Mouse (Mus musculus) intestine, embryonic 15.5 days (tissue): ENCODE results near the gene Sbf2. TPM values are rescaled to one million over a fixed set of nuclear protein-coding genes. Genes with fewer than 3 reads are reported as not detected.
A peak's percentile ranks its signal among the peaks of the same experiment; 100 is the strongest.
"Not testable (repeated sequence)": the region's sequence is repeated elsewhere in the genome, so short reads cannot be mapped to it uniquely, and the experiment has no call there.

Experiments
- ATAC-seq: fragments of 200-750 bp; cut with Nextera tagmentation; 2 replicates; pipeline ENCODE4 v1.8.0; 2017; ENCODE audit warnings: moderate TSS enrichment, moderate library complexity
- H3K27ac ChIP-seq: fragments of 300-500 bp; sonication (generic); 2 replicates; pipeline ENCODE4 v1.5.1; 2015; ENCODE audit warnings: mild to moderate bottlenecking, inconsistent platforms
- H3K27me3 ChIP-seq: fragments of 300-500 bp; sonication (generic); replicated peaks from 2 replicates; pipeline ENCODE4 v1.6.1; 2015; ENCODE audit warnings: inconsistent platforms
- H3K36me3 ChIP-seq: fragments of 300-500 bp; sonication (generic); 2 replicates; pipeline ENCODE4 v1.6.1; 2015; ENCODE audit warnings: inconsistent platforms
- H3K4me1 ChIP-seq: fragments of 300-500 bp; sonication (generic); replicated peaks from 2 replicates; pipeline ENCODE4 v1.6.1; 2015; ENCODE audit warnings: inconsistent platforms
- H3K4me2 ChIP-seq: fragments of 300-500 bp; sonication (generic); replicated peaks from 2 replicates; pipeline ENCODE4 v1.6.1; 2015; ENCODE audit warnings: mild to moderate bottlenecking, inconsistent platforms
- H3K4me3 ChIP-seq: fragments of 300-500 bp; sonication (generic); replicated peaks from 2 replicates; pipeline ENCODE4 v1.5.1; 2015; ENCODE audit warnings: inconsistent platforms
- H3K9ac ChIP-seq: fragments of 300-500 bp; sonication (generic); 2 replicates; pipeline ENCODE4 v1.6.1; 2015; ENCODE audit warnings: inconsistent platforms
- H3K9me3 ChIP-seq: fragments of 300-500 bp; sonication (generic); 2 replicates; pipeline ENCODE4 v1.6.1; 2016; ENCODE audit warnings: inconsistent platforms
- WGBS: fragments of 180-500 bp; shearing (Covaris S2); methylation state at CpG from one replicate; pipeline ENCODE4 v1.1.7; 2015; 5-methylcytosine and 5-hydroxymethylcytosine counted together
- polyA plus RNA-seq: library from polyadenylated mRNA; unstranded; fragments of >200 nt; fragmentation: Nextera tagmentation; extraction: Ambion mirVana; gene quantifications from 2 replicates; pipeline ENCODE4 v1.2.1, GENCODE M21; 2015

Sbf2 gene
- polyA plus RNA-seq, 1 experiment from 2014 or later = 33.7 TPM

DNA sequence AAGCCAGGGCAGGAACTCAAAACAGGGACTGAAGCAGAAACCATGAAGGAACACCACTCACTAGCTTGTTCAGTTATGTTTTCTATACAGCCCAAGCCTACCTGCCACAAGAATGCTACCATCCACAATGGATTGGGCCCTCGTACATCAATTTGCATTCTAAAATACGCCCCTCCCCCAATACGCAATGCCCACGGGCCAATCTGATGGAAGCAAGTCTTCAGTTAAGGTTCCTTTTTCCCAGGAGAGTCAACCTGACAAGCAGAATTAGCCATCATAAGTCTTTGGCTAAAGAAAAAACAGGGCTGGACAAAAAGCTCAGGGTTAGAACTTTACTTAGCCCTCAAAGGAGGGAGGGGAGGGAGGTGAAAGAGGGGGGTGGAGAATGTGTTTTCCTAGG is 9.2 kb downstream of the Sbf2 start:
- Histone ChIP-seq H3K9me3 (no peaks in the 10 kb centered on the region), H3K4me1 (no peaks in the 10 kb centered on the region), H3K36me3 (no peaks in the 10 kb centered on the region), H3K9ac (no peak overlapping the region), H3K27me3 (no peaks in the 10 kb centered on the region), H3K4me3 (no peak overlapping the region), H3K27ac (no peak overlapping the region), H3K4me2 (no peak overlapping the region)
- ATAC-seq = no peak
- 85% methylated on average over 4 of the region's 4 CpGs for WGBS

- Histone ChIP-seq H3K27me3 (no peaks in the 10 kb centered on the region), H3K4me2 (no peak overlapping the region), H3K27ac (no peak overlapping the region), H3K36me3 (no peaks in the 10 kb centered on the region), H3K9ac (no peak overlapping the region), H3K4me1 (no peaks in the 10 kb centered on the region), H3K4me3 (no peak overlapping the region), H3K9me3 (no peaks in the 10 kb centered on the region)
- 96% methylated on average over 1 of the region's 1 CpGs for WGBS
- no peak for ATAC-seq
Measured at GRCm38 (mm10) chr7:110597141-110597540, 17.6 kb downstream of the Sbf2 start.

DNA sequence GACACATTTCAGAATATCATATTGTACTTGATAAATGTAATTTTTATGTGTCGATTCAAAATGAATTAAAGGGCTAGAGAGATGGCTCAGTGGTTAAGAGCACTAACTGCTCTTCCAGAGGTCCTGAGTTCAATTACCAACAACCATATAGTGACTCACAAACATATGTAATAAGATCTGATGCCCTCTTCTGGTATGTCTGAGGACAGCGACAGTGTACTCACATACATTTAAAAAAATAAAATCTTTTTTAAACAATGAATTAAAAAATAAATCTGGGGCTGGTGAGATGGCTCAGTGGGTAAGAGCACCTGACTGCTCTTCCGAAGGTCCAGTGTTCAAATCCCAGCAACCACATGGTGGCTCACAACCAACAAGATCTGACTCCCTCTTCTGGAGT is 20.7 kb downstream of the Sbf2 start:
- H3K27me3 ChIP-seq, H3K36me3 ChIP-seq, H3K27ac ChIP-seq, H3K9me3 ChIP-seq, H3K4me2 ChIP-seq, H3K4me1 ChIP-seq, H3K4me3 ChIP-seq, ATAC-seq, H3K9ac ChIP-seq: not testable (repeated sequence)
- WGBS = 93% methylated on average over 3 of the region's 3 CpGs

DNA sequence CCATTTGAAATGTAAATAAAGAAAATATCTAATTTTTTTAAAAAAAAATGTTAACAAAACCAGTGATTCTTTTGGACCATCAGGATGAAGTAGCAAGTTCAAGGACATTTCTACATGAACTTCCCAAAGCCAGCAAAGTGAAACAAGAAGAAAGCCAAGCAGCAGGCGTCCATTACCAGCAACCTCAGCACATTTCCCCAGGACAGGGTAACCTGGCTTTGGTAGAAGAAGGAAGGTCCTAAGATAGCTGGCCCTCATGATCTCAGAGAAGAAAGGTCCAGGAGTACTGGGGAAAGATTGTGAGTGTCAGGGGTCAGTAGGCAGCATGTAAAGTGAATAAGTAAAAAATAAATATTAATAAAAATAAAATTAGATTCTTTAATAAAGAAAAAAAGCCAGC is 27.0 kb downstream of the Sbf2 start:
- WGBS = 84% methylated on average over 1 of the region's 1 CpGs
- Histone ChIP-seq H3K9ac (no peak overlapping the region), H3K27ac (no peak overlapping the region), H3K4me1 (no peaks in the 10 kb centered on the region), H3K4me3 (no peak overlapping the region), H3K9me3 (no peaks in the 10 kb centered on the region), H3K27me3 (no peaks in the 10 kb centered on the region), H3K4me2 (no peak overlapping the region), H3K36me3 (no peaks in the 10 kb centered on the region)
- no peak for ATAC-seq

- WGBS = 54% methylated on average over 2 of the region's 2 CpGs
- no peak overlapping the region for H3K4me3 ChIP-seq
- H3K36me3 ChIP-seq = no peaks in the 10 kb centered on the region
- no peak for ATAC-seq
- no peak overlapping the region for H3K4me2 ChIP-seq
- no peak overlapping the region for H3K9ac ChIP-seq
- H3K9me3 ChIP-seq = no peaks in the 10 kb centered on the region
- H3K4me1 ChIP-seq = no peaks in the 10 kb centered on the region
- H3K27ac ChIP-seq = no peak overlapping the region
- no peaks in the 10 kb centered on the region for H3K27me3 ChIP-seq
Measured at GRCm38 (mm10) chr7:110585250-110585649, 29.5 kb downstream of the Sbf2 start.

GRCm38 (mm10) chr7:110584159-110584558 is 30.6 kb downstream of the Sbf2 start:
- WGBS = 75% methylated on average over 2 of the region's 2 CpGs
- ATAC-seq = peak; percentile 6; the same call in 1 of the 2 replicates
- Histone ChIP-seq H3K4me3 (no peak overlapping the region), H3K9me3 (no peaks in the 10 kb centered on the region), H3K27me3 (no peaks in the 10 kb centered on the region), H3K9ac (no peak overlapping the region), H3K27ac (no peak overlapping the region), H3K36me3 (no peaks in the 10 kb centered on the region), H3K4me1 (no peaks in the 10 kb centered on the region), H3K4me2 (no peak overlapping the region)

- no peaks in the 10 kb centered on the region for H3K27me3 ChIP-seq
- 0 out of 2 replicates have a peak, but pooled peaks have one; percentile 25 for ATAC-seq
- H3K4me3 ChIP-seq = no peak overlapping the region
- H3K4me1 ChIP-seq = no peaks in the 10 kb centered on the region
- H3K9me3 ChIP-seq = no peaks in the 10 kb centered on the region
- no peak overlapping the region for H3K27ac ChIP-seq
- no peak overlapping the region for H3K9ac ChIP-seq
- 95% methylated on average over 3 of the region's 3 CpGs for WGBS
- no peak overlapping the region for H3K4me2 ChIP-seq
- no peaks in the 10 kb centered on the region for H3K36me3 ChIP-seq
Measured at GRCm38 (mm10) chr7:110583705-110584104, 31.0 kb downstream of the Sbf2 start.

DNA sequence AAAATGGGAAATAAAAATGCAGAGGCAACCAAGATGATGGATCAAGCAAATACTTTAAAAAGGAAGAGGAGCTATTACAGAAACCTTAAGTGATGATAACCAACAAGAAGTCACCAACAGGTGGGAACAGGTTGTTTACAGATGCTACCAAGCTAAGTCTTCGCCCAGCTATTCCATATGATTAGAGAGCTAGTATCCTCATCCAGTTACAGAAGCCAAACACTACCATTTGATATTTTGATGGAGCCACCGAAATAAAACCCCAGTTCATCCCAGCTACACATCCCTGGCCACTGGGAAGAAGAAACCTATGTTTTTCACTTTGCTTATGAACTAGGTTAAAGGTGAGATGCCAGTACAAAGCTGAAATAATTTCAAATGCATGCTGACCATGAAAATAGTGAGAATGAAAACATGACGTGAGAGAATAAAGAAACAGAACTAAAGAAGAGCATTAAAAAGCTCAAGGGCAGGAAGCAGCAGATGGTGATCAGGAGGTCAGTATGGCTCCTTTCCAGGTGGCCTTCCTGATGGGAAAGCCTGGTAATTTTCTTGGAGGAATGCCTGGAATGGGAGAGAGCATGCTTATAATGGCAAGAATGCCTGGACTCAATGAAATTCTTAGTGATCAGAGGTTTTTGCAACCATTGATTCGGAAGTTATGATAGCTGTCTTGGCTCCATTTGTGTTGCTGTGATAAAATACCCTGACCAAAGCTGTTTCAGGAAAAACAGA is 48.7 kb downstream of the Sbf2 start:
- WGBS = 77% methylated on average over 4 of the region's 4 CpGs
- 0 out of 2 replicates have a peak, but pooled peaks cover 4% of the 10 kb centered on the region for H3K36me3 ChIP-seq
- no peak for ATAC-seq
- H3K27me3 ChIP-seq = no peaks in the 10 kb centered on the region
- H3K27ac ChIP-seq = no peak overlapping the region
- H3K4me1 ChIP-seq = no peaks in the 10 kb centered on the region
- no peak overlapping the region for H3K9ac ChIP-seq
- H3K9me3 ChIP-seq = no peaks in the 10 kb centered on the region
- H3K4me3 ChIP-seq = no peak overlapping the region
- no peak overlapping the region for H3K4me2 ChIP-seq

GRCm38 (mm10) chr7:110561647-110562046 is 53.1 kb downstream of the Sbf2 start:
- Histone ChIP-seq H3K9me3 (no peaks in the 10 kb centered on the region), H3K27me3 (no peaks in the 10 kb centered on the region), H3K4me2 (no peak overlapping the region), H3K9ac (no peak overlapping the region), H3K4me1 (no peaks in the 10 kb centered on the region), H3K4me3 (no peak overlapping the region), H3K27ac (no peak overlapping the region), H3K36me3 (0 out of 2 replicates have a peak, but pooled peaks cover 4% of the 10 kb centered on the region)
- WGBS = 85% methylated on average over 1 of the region's 1 CpGs
- ATAC-seq = no peak

DNA sequence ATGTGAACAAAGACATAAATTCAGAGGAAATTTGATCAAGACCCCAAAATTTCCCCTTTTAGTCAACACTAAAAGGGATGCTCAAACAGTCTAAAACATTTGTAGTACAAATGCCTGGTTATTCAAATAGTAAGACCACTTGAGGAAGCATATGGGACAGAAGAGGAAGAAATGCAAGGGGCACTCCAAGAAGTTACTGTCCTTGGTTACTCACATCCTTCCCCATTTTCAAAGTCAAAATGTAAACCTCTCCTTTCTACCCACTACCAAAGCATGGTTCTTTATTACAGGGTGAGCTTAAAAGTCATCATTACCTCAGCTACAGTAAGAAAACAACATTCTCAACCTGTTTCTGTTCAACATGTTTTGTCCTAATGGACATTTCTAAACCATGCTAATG is 57.7 kb downstream of the Sbf2 start:
- Histone ChIP-seq H3K27ac (no peak overlapping the region), H3K27me3 (no peaks in the 10 kb centered on the region), H3K9me3 (no peaks in the 10 kb centered on the region), H3K4me2 (no peak overlapping the region), H3K9ac (no peak overlapping the region), H3K4me1 (no peaks in the 10 kb centered on the region), H3K36me3 (no peaks in the 10 kb centered on the region), H3K4me3 (no peak overlapping the region)
- ATAC-seq = no peak

GRCm38 (mm10) chr7:110556221-110556620 is 58.5 kb downstream of the Sbf2 start:
- no peaks in the 10 kb centered on the region for H3K27me3 ChIP-seq
- no peak overlapping the region for H3K4me3 ChIP-seq
- H3K36me3 ChIP-seq = no peaks in the 10 kb centered on the region
- no peak overlapping the region for H3K9ac ChIP-seq
- no peak overlapping the region for H3K4me2 ChIP-seq
- no peak for ATAC-seq
- no peaks in the 10 kb centered on the region for H3K4me1 ChIP-seq
- H3K27ac ChIP-seq = no peak overlapping the region
- H3K9me3 ChIP-seq = no peaks in the 10 kb centered on the region

DNA sequence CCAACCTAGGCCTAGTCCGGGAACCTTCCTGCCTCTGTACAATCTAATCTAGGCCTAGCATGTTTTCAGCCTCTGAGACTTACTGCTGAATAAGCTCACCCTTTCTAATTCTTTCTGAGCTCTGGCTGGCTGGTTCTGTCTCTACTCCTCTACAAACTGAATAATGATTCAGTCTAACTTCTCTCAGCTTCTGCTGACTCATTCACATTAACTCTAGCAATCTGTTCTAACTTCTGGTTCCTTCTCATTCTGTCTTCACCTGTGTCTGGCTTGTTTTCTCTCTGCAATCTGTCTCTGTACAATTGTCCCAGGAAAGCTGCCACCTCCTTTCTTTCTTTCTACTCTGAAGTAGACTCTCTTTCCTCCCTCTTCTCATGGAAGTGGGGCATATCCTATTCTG is 59.5 kb downstream of the Sbf2 start:
- 93% methylated on average over 1 of the region's 1 CpGs for WGBS
- ATAC-seq = no peak

GRCm38 (mm10) chr7:110548268-110548667 is 66.5 kb downstream of the Sbf2 start:
- no peak overlapping the region for H3K4me3 ChIP-seq
- no peak overlapping the region for H3K4me2 ChIP-seq
- no peaks in the 10 kb centered on the region for H3K9me3 ChIP-seq
- H3K27me3 ChIP-seq = no peaks in the 10 kb centered on the region
- ATAC-seq = no peak
- no peaks in the 10 kb centered on the region for H3K4me1 ChIP-seq
- no peak overlapping the region for H3K9ac ChIP-seq
- WGBS = 86% methylated on average over 1 of the region's 1 CpGs
- no peak overlapping the region for H3K27ac ChIP-seq
- no peaks in the 10 kb centered on the region for H3K36me3 ChIP-seq

More for the DNA sequence above, 59.5 kb downstream of the Sbf2 start:
- H3K27me3 ChIP-seq = no peaks in the 10 kb centered on the region
- H3K4me1 ChIP-seq = no peaks in the 10 kb centered on the region
- H3K9ac ChIP-seq = no peak overlapping the region
- H3K9me3 ChIP-seq = no peaks in the 10 kb centered on the region
- no peak overlapping the region for H3K27ac ChIP-seq
- H3K4me2 ChIP-seq = no peak overlapping the region
- H3K36me3 ChIP-seq = no peaks in the 10 kb centered on the region
- no peak overlapping the region for H3K4me3 ChIP-seq
